7 mouse cellular contexts compared by ENCODE assay signal in the genomic region with DNA sequence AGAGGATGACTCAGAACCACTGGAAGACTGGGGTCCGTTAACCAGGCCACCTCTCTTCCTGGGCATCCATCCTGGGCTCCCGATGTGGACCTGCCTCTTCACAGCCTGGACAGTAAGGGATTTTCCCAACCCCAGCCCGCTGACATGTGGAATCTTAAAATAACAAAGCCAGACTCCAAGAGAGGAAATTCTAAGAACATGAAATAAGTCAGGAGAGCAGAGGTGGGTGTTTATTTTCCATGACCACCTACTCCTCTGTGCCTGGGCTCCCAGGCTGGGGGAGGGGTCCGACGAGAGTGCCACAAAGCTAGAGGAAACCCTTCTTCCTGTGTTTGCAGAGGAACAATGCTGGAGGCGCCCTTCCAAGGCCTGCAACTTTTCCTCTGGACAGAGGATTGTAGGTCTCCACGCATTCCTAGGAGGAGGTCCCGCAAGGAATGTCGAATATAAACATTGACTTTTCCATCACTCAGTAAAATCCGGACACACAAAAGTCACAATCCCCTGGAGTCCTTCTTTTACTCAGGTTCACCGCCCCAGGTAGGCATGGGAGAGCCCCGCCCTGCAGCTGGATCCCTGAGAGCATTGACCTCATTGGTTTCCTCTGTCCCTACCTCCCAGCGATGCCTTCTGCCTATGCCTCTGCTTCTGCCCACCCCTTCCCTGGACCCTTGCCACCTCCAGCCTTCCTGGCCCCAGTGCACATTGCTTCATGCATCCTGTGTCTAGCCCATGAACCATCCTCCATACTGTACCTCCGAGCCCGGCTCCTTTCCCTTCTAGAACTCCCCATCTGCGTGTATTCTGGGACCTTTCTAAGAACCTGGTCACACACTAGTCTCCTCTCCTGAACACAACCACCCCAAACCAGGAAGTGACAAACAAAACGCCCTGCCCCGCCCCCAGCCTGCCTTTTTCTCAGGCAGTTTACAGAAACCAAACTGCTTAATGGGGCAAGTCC. TPM values are rescaled to one million over a fixed set of nuclear protein-coding genes. Genes with fewer than 3 reads are reported as not detected.
DNase-seq lines count a peak whose midpoint lies in the region.

No protein-coding gene starts in this region.

- H3K27me3 ChIP-seq in heart, embryonic 10.5 days (ENCODE audit: insufficient read depth, poor library complexity, severe bottlenecking), result no peaks in the 10 kb centered on the region
- H3K27me3 ChIP-seq in megakaryocyte, embryonic 14.5 days (replicated peaks), result peaks cover 58% of the 10 kb centered on the region

- no peaks in the 10 kb centered on the region for H3K36me3 ChIP-seq in heart, embryonic 10.5 days
- H3K36me3 ChIP-seq in megakaryocyte, embryonic 14.5 days (replicated peaks; ENCODE audit: low read length), result no peaks in the 10 kb centered on the region

- H3K9me3 ChIP-seq in heart, embryonic 10.5 days, result no peaks in the 10 kb centered on the region
- H3K9me3 ChIP-seq in megakaryocyte, embryonic 14.5 days, result peaks cover 4% of the 10 kb centered on the region; the same call in 1 of the 2 replicates

- peak overlapping the region; percentile 19; the same call in 1 of the 2 replicates for H3K4me3 ChIP-seq in heart, embryonic 10.5 days
- peak overlapping the region; percentile 82 for H3K4me3 ChIP-seq in megakaryocyte, embryonic 14.5 days (replicated peaks)

- peaks cover 47% of the 10 kb centered on the region for H3K4me1 ChIP-seq in heart, embryonic 10.5 days
- H3K4me1 ChIP-seq in megakaryocyte, embryonic 14.5 days, result peaks cover 42% of the 10 kb centered on the region

- H3K27ac ChIP-seq in heart, embryonic 10.5 days, result peak overlapping the region; percentile 81

- WGBS in heart, embryonic 10.5 days, result 40% methylated on average over 18 of the region's 18 CpGs

- peak; percentile 80 for DNase-seq in NIH3T3 (ENCODE audit: low read depth)
- DNase-seq in adrenal gland, postnatal 14 days, result peak; percentile 74
- peak; percentile 85 for DNase-seq in heart, embryonic 10.5 days (ENCODE audit: low spot score)
- peak; percentile 81 to 91 for DNase-seq in kidney, postnatal 25 days
- no peak for DNase-seq in cerebellum, adult 11-12 months
- DNase-seq in right cerebral cortex, postnatal 10 days (ENCODE audit: low spot score in 2 of 2), result no peak

RNA-seq across cellular contexts. Expression of a gene that starts 56.8 kb away (rescaled TPM):
- 54.6 and 56.0 TPM in 2 replicates for total RNA-seq in adrenal gland, postnatal 14 days (2021)
- 11.6 and 15.7 TPM in 2 replicates for polyA plus RNA-seq in heart, embryonic 10.5 days (2016; fragmentation: Nextera tagmentation; extraction: Ambion mirVana)
- polyA plus RNA-seq in megakaryocyte, embryonic 14.5 days (2012; ENCODE audit: insufficient read depth, low replicate concordance), result 2.4 TPM in 1 of 2 replicates, not detected in the other

Comparison
In these comparisons a context has a peak if more than half of its experiments do, and no peak if none do; other contexts are left out.
1. DNase-seq: peak in NIH3T3 (single experiment), adrenal gland, postnatal 14 days (single experiment), heart, embryonic 10.5 days (single experiment) and kidney, postnatal 25 days (2 of 2); none in cerebellum, adult 11-12 months (single experiment) and right cerebral cortex, postnatal 10 days (0 of 2).